Mouse (Mus musculus) splenic B cell, adult 2 months (primary cell): Measurements from ENCODE around the gene Ncf2.
A peak's percentile ranks its signal among the peaks of the same experiment; 100 is the strongest.

Experiments used
- DNase-seq: peaks from one replicate; pipeline ENCODE4 v3.0.0-alpha.2; 2011; ENCODE audit warnings: low read depth, low spot score
- H3K27me3 ChIP-seq: 2 replicates; pipeline ENCODE4 v1.6.1; 2012; ENCODE audit warnings: mild to moderate bottlenecking, low read length, moderate library complexity, mixed read lengths; ENCODE audit not compliant: control insufficient read depth, poor library complexity, insufficient read depth, severe bottlenecking
- H3K36me3 ChIP-seq: 2 replicates; pipeline ENCODE4 v1.6.1; 2012; ENCODE audit warnings: mild to moderate bottlenecking, low read length, moderate library complexity, mixed read lengths; ENCODE audit not compliant: control insufficient read depth, poor library complexity, insufficient read depth, severe bottlenecking

The Ncf2 gene

DNA sequence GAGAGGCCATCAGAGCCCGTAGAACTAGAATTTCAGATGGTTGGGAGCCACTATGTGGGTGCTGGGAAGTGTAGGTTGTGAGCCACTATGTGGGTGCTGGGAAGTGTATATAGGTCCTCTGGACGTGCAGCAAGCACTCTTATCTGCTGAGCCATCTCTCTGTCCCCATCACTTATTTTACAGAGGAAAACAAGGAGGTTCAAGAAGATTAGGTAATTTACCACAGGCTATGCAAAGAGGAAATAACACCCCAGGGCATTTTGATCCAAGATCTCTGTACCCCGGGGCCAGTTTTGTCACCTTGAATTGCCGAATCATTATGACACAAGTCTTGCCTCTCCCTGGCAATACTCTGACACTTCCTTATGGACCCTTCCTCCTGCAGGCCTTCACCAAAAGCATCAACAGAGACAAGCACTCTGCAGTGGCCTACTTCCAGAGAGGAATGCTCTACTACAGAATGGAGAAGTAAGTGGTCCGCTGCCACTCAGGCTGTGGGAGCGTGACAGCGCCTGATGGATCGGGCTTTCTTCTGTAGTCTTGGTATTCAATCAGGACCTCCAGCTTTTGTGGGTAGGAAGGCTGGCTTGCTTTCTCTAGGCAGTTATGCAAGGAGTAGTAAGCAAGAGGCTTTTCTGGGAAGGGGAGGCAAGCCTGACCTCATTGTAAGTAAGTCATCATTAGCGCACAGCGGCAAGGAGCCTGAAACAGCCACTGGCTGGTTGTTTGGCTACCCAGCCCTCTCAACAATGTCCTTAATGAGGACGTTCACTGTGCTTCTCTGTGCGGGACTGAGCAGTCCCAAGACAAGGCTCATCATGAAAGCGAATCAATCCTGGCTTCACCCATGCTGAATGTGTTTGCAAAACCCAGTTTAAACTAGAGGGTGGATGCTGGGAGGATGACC, 10.8 kb downstream of the Ncf2 start:
- H3K27me3 ChIP-seq = no peaks in the 10 kb centered on the region
- DNase-seq = no peak
- H3K36me3 ChIP-seq = peaks cover 13% of the 10 kb centered on the region

DNA sequence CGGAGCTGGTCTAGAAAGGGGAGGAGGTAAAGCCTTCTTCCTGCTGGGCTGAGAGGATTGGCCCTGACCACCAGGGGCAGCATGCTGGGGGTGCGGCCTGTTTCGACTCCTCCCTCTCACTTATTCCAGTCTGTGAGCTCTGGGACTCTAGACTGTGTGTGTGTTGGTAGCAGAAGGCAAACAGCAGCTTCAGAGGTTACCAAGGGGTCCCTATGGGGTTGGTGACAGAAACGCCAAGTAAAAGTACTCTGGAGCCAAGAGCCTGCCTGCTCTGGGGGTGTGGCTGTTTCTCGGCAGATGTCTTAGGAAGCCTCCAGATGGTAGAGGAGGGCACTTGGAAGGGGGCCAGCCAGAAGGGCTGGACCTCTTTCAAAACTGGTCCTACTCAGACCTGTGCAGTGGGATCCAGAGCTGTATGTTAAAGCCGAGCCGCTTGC, 15.3 kb downstream of the Ncf2 start:
- H3K36me3 ChIP-seq = peaks cover 15% of the 10 kb centered on the region
- peak; percentile 68 for DNase-seq
- no peaks in the 10 kb centered on the region for H3K27me3 ChIP-seq

DNA sequence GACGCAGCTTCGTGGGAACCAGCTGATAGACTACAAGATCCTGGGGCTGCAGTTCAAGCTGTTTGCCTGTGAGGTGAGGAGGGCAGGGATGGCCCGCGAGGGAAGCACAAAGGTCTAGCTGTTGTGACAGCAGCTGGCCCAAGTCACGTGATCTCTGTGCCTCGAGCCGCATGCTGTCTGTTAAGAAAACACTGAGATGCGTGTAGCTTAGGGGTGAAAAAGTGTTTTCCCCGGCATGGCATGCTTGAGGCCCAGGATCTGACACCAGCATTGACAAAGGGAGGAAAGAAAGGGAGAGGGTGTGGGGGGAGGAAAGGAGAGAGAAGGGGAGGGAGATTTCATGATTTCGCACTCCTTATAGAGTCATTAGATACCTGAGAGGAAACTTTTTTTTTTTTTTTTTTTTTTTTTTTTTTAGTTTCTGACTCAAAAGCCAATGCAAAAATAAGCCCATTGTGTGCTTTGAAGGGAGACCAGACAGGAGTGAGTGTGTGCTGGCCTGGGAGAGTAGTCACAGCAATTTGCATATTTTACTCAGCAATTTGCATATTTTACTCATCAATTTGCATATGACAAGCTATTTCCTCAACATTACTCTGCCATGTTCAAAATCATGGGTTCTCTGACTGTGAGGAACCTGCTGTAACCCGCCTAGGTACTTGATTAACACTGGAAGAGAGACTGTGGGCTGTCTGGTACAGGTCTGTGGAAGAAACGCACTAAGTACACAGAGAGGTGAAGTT, 17.2 kb downstream of the Ncf2 start:
- Histone ChIP-seq H3K36me3 (peaks cover 12% of the 10 kb centered on the region; the same call in 1 of the 2 replicates), H3K27me3 (no peaks in the 10 kb centered on the region)
- DNase-seq = peak; percentile 93

DNA sequence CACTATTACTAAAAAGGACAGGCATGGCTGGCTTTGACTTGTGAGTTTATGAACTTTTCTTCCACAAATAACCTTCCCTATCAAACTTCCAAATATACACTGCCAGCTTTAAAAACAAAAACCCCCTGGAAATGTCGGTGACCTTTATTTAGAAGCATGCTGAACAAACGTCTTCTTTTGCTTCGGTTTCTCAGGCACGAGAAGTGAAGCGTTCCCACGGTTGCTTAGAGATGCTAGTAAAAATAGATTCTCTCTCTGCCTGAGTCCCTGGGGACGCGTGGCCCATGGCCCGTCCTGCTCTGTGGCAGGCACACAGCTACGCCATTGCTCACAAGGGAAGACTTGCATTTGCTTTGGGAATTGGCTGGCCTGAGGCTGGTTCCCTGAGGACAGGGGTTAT, 17.8 kb downstream of the Ncf2 start:
- Histone ChIP-seq H3K36me3 (peaks cover 15% of the 10 kb centered on the region), H3K27me3 (no peaks in the 10 kb centered on the region)
- peak; percentile 90 for DNase-seq

DNA sequence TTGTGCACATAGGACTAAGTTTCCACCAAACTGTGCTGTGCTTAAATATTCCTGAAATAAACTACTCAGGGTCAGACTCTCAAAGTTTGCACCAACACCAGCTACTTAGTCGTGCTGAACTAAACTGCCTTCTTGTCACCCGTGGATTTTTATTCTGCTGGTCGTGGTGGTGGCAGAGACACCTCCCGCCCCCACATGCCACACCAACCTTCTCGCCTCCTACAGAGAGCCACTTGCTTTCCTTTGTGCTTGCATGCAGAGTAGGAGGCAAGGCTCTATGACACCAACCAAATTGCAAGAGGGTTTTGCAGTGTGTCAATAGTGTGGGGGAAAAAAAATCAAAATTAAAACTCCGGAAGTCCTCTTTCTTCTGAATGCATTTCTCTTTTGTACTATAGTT, 19.6 kb downstream of the Ncf2 start:
- DNase-seq = no peak
- H3K27me3 ChIP-seq = no peaks in the 10 kb centered on the region
- H3K36me3 ChIP-seq = peaks cover 19% of the 10 kb centered on the region

DNA sequence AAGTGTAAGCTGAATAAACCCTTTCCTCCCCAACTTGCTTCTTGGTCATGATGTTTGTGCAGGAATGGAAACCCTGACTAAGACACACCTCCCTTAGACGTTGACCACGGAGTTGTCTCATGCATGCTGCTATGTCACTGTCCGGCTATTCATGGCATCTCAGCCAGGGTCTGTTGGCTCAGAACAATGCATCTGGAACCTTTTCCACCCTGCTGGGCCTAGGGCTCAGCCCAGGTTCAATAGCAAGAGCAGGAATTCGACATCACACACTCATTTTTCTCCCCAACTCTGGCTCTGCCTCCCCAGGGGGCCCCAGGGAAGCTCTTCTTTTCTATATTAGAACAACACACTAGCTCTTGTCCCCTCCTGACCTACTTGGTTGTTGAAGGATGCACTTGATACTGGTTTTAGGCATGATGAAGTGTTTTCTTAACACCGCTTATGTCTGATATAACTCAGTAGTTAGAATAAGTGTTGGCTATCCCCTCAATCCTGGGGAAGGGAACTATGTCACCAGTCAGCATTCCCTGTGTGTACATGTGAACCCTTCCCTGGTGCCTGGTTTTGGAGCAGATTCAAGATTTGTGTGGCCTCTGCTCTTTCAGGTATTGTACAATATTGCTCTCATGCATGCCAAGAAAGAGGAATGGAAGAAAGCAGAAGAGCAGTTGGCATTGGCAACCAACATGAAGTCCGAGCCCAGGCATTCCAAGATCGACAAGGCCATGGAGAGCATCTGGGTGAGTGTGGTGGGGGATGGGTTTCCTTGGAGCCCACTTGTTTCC, 21.1 kb downstream of the Ncf2 start:
- H3K27me3 ChIP-seq = no peaks in the 10 kb centered on the region
- peaks cover 16% of the 10 kb centered on the region for H3K36me3 ChIP-seq
- no peak for DNase-seq

DNA sequence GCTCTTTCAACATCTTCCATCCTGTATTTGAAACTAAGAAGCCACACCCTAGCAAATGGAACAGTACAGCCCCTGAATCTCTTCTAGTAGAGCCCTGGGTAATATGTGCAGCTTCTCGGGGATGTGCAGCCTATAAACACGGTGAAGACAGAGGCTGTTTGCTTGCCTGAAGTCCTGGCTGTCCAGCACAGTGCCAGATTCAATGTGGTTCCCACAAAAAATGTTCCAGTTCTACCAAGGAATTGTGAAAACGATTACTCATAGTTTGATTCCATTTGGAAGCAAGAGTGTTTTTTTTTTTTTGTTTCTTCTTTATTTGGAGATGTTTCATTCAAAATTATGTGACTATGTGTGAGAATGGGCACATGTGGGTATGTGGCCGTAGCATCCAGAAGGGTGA, 21.8 kb downstream of the Ncf2 start:
- Histone ChIP-seq H3K27me3 (no peaks in the 10 kb centered on the region), H3K36me3 (peaks cover 18% of the 10 kb centered on the region)
- no peak for DNase-seq

DNA sequence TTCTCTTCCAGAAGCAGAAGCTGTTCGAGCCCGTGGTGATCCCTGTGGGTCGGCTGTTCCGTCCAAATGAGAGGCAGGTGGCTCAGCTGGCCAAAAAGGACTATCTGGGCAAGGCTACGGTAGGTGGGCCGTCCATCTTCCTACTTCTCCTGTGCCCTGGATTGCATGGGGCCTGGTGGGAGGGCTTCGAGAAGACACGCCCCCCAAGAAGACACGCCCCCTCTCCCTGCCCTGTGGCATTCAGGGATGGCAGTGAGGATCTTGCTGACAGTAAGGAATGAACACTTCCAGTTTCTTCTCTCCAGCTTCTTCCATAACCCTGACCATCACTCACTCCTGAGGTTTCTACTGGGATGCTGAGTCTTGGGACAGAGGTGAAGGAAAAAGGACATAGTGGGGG, 24.2 kb downstream of the Ncf2 start:
- no peak for DNase-seq
- Histone ChIP-seq H3K27me3 (no peaks in the 10 kb centered on the region), H3K36me3 (peaks cover 24% of the 10 kb centered on the region)

DNA sequence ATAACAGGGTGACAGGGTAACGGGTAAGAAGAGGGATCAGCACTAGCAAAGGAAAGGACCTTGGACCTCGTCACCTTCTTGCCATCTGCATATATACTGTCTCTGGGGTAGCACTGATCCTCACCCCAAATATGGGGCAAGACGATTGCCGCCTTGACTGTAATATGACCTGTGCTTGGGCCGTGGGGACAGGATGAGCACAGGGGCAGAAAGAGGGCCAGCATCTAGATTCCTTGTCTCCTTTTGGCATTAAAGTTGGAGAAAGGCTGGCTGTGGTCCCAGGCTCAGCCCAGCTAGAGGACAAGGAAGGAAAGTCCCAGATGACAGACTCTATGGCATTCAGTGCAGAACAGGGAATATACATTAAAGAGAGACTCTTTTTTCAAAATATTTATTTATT, 26.5 kb downstream of the Ncf2 start:
- Histone ChIP-seq H3K27me3 (no peaks in the 10 kb centered on the region), H3K36me3 (peaks cover 28% of the 10 kb centered on the region)
- DNase-seq = no peak

DNA sequence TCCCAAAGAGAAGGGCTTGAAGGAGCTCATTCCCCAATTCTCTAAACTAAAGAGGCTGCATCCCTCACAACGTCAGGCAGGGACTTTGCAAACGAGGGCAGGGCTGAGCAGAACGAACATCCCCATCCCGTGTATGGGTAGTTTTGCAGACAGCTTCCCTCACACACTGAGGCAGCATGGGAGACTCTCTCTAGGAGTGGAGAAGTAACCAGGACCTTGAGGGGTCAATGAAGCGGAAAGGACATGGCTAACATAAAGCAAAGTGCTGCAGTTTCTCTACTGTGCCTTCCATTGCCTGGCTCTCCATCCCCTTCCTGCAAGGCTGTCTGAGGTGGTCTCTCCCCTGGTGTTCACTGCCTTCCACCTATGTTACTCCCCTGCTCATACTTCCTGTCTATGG, 28.2 kb downstream of the Ncf2 start:
- DNase-seq = no peak
- peaks cover 28% of the 10 kb centered on the region for H3K36me3 ChIP-seq
- H3K27me3 ChIP-seq = no peaks in the 10 kb centered on the region

DNA sequence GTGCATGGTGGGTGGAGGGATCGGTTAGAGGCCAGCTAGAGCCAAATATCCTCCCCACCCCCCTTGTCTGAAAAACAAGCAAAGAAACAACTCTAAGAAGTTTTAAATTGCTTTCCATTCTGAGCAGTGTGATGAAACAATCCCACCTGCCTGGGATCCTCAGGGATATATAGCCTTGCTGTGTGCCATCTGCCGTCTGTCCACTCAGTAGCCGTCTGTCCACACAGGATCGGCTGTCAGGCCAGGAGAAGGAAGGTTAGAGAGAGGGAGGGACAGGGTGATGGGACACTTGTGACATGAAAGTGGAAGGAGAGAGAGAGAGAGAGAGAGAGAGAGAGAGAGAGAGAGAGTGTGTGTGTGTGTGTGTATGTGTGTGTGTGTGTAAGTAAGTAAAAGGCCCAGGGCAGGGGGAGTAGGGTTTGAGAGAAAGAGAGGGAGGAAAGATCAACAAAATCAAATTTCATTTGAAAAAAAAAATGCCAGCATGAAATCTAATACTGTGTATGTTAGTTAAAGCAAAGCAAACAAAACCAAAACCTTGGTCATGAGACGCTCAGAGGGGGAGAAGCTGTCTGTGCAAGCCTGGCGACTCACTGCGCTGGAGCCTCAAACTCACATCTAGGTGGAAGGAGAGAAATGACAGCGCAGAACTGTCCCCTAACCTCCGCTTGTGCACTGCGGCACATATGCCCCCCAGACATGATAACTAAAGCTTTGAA, 28.8 kb downstream of the Ncf2 start:
- H3K36me3 ChIP-seq = peaks cover 29% of the 10 kb centered on the region
- H3K27me3 ChIP-seq = no peaks in the 10 kb centered on the region
- no peak for DNase-seq

DNA sequence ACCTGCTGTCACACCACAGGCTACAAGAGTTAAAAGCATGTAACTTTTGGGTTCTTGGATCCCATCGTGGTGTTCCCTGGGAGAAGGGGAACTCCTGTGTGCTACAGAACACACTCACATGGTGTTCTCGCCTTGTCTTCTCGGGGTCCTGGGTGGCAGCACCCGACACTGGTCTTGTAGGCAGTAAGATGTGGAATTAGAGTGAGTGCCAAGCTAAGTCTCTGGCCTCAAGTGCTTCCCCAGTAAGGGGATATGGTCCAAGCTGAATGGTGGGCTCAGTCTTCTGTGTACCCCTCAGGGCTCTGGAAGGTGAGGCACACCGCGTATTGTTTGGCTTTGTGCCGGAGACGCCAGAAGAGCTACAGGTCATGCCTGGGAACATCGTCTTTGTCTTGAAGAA, 30.1 kb downstream of the Ncf2 start:
- no peak for DNase-seq
- Histone ChIP-seq H3K36me3 (peaks cover 26% of the 10 kb centered on the region), H3K27me3 (no peaks in the 10 kb centered on the region)

DNA sequence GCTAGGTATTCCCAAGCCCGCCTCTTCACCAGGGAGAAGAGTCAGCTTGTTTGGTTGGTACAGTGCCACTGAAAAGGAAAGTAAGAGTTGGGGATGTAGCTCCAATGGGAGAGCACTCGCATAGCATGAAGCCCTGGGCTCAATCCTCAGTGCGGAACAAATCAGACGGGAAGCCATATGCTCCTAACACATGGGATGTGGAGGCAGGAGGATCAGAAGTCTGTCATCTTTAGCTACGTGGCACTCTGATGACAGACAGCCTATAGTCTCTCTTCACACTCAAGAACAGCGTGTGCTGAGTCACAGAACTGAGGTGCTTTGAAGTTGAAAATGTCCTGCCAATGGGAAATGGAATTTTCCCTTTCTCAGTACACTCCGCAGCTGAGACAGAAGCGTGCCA, 31.0 kb downstream of the Ncf2 start:
- Histone ChIP-seq H3K27me3 (no peaks in the 10 kb centered on the region), H3K36me3 (peaks cover 29% of the 10 kb centered on the region)
- no peak for DNase-seq

DNA sequence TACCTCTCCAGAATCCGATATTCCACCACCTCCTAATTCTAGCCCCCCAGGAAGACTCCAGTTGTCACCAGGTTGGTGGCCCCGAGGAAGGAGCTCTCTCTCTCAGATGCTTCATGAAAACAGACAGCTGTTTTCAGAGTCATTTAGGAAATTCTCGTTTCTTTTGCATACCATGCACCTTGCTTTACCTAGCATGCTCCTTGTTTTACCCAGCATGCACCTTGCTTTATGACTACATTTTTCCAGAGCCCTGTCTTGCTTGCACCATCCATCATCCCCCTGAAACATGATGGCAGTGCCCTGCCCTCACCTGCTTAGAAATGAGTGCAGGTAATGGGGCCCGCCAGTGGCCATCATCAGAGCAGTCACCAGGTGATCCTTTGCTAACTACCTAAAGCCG, 31.6 kb downstream of the Ncf2 start:
- DNase-seq = no peak
- H3K36me3 ChIP-seq = peaks cover 26% of the 10 kb centered on the region
- no peaks in the 10 kb centered on the region for H3K27me3 ChIP-seq
